Mouse (Mus musculus) embryonic facial prominence, embryonic 13.5 days (tissue): ENCODE results near the gene Folr2. TPM values are rescaled to one million over a fixed set of nuclear protein-coding genes. Genes with fewer than 3 reads are reported as not detected.

Experiments used
- ATAC-seq: fragments of 200-750 bp; cut with Nextera tagmentation; 2 replicates; pipeline ENCODE4 v1.8.0; 2017; ENCODE audit warnings: low read depth; ENCODE audit not compliant: insufficient number of reproducible peaks, insufficient read depth, low FRiP score, low TSS enrichment
- H3K27ac ChIP-seq: fragments of 300-500 bp; sonication (generic); 2 replicates; pipeline ENCODE4 v1.5.1; 2015; ENCODE audit warnings: moderate library complexity, mild to moderate bottlenecking, inconsistent platforms
- H3K27me3 ChIP-seq: fragments of 300-500 bp; sonication (generic); 2 replicates; pipeline ENCODE4 v1.6.1; 2015; ENCODE audit warnings: mild to moderate bottlenecking, inconsistent platforms
- H3K36me3 ChIP-seq: fragments of 300-500 bp; sonication (generic); 2 replicates; pipeline ENCODE4 v1.6.1; 2015; ENCODE audit warnings: mild to moderate bottlenecking, inconsistent platforms
- H3K4me1 ChIP-seq: fragments of 300-500 bp; sonication (generic); 2 replicates; pipeline ENCODE4 v1.6.1; 2015; ENCODE audit warnings: inconsistent platforms
- H3K4me2 ChIP-seq: fragments of 300-500 bp; sonication (generic); 2 replicates; pipeline ENCODE4 v1.6.1; 2015; ENCODE audit warnings: moderate library complexity, mild to moderate bottlenecking, inconsistent platforms
- H3K4me3 ChIP-seq: fragments of 300-500 bp; sonication (generic); 2 replicates; pipeline ENCODE4 v1.5.1; 2015; ENCODE audit warnings: mild to moderate bottlenecking, inconsistent platforms
- H3K9ac ChIP-seq: fragments of 300-500 bp; sonication (generic); 2 replicates; pipeline ENCODE4 v1.6.1; 2015; ENCODE audit warnings: mild to moderate bottlenecking, inconsistent platforms
- H3K9me3 ChIP-seq: fragments of 300-500 bp; sonication (generic); 2 replicates; pipeline ENCODE4 v1.6.1; 2016; ENCODE audit warnings: inconsistent platforms
- WGBS: fragments of 180-500 bp; shearing (Covaris S2); methylation state at CpG from one replicate; pipeline ENCODE4 v1.1.7; 2015; ENCODE audit warnings: mixed read lengths; 5-methylcytosine and 5-hydroxymethylcytosine counted together
- polyA plus RNA-seq: library from polyadenylated mRNA; unstranded; fragments of >200 nt; fragmentation: Nextera tagmentation; extraction: Ambion mirVana; gene quantifications from 2 replicates; pipeline ENCODE4 v1.2.1, GENCODE M21; 2015

Folr2 gene
- polyA plus RNA-seq, 1 experiment from 2014 or later = 1.9 TPM

DNA sequence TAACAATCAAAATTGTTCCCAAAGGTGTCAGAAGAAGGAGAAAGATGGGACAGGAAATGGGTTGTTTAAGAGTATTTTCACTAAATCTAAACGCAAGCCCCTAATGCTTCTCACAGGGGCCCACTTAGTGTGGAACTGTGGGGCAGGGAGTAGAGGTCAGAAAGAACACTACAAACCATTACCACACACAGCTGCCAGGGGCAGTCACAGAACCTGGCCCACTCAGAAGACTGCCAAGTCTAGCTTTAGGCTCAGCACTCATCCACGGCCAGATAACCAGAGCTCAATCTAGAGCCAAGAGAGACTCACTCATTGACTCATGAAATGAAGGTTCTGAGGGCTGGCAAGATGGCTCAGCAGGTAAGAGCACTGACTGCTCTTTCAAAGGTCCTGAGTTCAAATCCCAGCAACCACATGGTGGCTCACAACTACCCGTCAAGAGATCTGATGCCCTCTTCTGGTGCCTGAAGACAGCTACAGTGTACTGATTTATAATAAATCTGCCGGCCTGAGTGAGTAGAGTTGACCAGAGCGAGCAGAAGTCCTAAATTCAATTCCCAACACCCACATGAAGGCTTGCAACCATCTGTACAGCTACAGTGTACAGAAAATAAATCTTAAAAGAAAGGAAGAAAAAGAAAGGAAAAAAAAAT is 21.4 kb downstream of the Folr2 start:
- no peak for ATAC-seq
- peaks cover 35% of the 10 kb centered on the region for H3K4me1 ChIP-seq
- H3K4me3 ChIP-seq = peak overlapping the region; percentile 90
- H3K27me3 ChIP-seq = no peaks in the 10 kb centered on the region
- H3K9ac ChIP-seq = peak overlapping the region; percentile 99
- H3K36me3 ChIP-seq = peaks cover 35% of the 10 kb centered on the region
- H3K4me2 ChIP-seq = peak overlapping the region; percentile 81
- no peaks in the 10 kb centered on the region for H3K9me3 ChIP-seq
- WGBS = 45% methylated on average over 5 of the region's 5 CpGs
- peak overlapping the region; percentile 96 for H3K27ac ChIP-seq

DNA sequence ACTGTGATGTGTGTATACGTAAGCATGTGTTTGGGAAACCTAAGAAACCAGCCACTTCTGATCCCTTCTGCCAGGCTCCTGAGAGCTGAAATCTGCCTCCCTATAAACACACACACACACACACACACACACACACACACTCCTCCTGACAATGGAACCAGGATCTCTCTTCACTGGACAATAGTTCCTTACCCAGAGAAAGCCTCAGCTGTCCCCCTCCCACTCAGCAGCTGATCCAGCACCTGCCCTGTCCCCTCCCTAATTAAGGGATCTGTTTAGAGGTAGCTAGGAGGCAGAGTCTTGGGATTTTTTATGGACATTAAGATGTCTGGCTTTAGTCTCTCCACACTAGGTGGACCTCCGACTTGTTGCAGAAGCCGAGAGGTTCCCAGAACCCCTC is 22.1 kb downstream of the Folr2 start:
- Histone ChIP-seq H3K27me3 (no peaks in the 10 kb centered on the region), H3K9ac (peak overlapping the region; percentile 99; the same call in 1 of the 2 replicates), H3K4me3 (peak overlapping the region; percentile 90; the same call in 1 of the 2 replicates), H3K36me3 (peaks cover 42% of the 10 kb centered on the region), H3K4me1 (peaks cover 35% of the 10 kb centered on the region), H3K9me3 (no peaks in the 10 kb centered on the region), H3K4me2 (peak overlapping the region; percentile 81), H3K27ac (no peak overlapping the region)
- ATAC-seq = no peak
- WGBS = 59% methylated on average over 3 of the region's 3 CpGs

DNA sequence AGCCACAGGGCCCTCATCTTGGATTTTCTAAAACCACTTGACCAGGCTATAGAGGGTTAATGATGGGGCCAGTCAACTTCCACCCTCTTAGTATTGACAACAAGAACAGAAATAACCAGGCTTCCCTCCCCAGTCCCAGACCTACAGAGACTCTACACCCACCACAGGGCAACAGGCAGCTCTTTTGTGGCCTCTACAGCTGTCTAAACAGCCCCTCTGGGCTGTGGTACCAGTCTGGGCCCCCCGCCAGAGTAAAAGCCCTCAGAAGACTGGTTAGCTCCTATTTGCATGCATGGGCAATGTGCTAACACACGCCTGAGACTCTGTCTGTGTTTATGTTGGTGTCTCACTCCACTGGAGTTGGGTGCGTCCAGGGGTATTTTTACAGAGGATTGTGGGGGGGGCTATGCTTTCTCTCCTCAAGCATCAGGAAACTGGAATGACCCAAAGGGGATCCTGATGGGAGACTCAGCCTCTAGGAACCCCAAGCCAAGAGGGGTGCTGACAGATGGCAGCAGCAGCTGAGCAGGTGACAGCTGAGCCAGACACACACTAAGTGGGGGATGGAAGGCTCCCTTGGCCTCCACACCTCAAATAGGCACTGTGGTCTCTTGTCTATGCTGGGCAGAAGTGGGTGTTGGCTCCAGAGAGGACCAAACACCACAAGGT is 22.9 kb downstream of the Folr2 start:
- ATAC-seq = no peak
- Histone ChIP-seq H3K9me3 (no peaks in the 10 kb centered on the region), H3K4me3 (no peak overlapping the region), H3K4me2 (peak overlapping the region; percentile 0; the same call in 1 of the 2 replicates), H3K27me3 (no peaks in the 10 kb centered on the region), H3K27ac (no peak overlapping the region; the same call in 1 of the 2 replicates), H3K9ac (peak overlapping the region; percentile 44; the same call in 1 of the 2 replicates), H3K36me3 (peaks cover 51% of the 10 kb centered on the region), H3K4me1 (peaks cover 33% of the 10 kb centered on the region)
- 48% methylated on average over 3 of the region's 3 CpGs for WGBS

DNA sequence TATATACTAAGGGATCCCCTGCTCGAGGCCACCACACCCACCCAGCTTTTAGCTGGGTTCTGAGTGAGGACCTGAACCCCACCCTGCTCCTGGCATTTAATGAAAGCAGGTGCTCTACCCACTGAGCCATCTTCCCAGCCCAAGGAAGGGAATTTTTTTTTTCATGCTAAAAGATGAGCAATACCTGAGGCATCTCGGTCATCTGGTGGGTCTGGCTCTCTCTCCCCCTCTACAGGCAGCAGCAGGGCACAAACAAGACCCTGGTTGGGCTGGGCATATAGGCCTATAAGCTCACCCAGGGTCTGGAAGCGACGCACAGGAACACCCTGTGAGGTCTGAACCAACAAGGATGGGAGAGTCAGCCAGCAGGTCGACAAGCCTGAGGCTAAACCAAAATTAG is 23.6 kb downstream of the Folr2 start:
- Histone ChIP-seq H3K4me3 (no peak overlapping the region), H3K27ac (no peak overlapping the region), H3K9me3 (no peaks in the 10 kb centered on the region), H3K4me2 (no peak overlapping the region; the same call in 1 of the 2 replicates), H3K4me1 (peaks cover 27% of the 10 kb centered on the region), H3K36me3 (peaks cover 58% of the 10 kb centered on the region), H3K9ac (no peak overlapping the region), H3K27me3 (no peaks in the 10 kb centered on the region)
- ATAC-seq = no peak
- 68% methylated on average over 5 of the region's 5 CpGs for WGBS

DNA sequence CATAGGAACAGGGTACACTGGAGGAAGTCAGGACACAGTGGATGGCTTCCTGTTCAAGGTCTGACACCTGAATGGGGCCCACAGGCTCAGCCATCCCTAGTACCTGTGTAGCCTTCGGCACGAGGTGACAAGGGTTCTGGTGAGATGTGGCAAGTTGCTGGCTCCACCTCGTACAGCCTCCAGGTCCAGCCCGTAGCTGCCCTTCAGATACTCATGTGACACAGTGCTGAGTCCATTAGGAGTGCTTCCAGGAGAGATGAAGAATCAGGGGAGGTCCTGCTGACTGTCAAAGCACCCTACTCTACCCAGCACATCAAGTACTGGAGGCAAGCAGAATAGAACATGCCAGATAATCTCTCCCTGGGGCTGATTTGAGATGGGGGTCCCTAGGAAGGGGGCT is 24.6 kb downstream of the Folr2 start:
- 89% methylated on average over 4 of the region's 4 CpGs for WGBS
- ATAC-seq = no peak

DNA sequence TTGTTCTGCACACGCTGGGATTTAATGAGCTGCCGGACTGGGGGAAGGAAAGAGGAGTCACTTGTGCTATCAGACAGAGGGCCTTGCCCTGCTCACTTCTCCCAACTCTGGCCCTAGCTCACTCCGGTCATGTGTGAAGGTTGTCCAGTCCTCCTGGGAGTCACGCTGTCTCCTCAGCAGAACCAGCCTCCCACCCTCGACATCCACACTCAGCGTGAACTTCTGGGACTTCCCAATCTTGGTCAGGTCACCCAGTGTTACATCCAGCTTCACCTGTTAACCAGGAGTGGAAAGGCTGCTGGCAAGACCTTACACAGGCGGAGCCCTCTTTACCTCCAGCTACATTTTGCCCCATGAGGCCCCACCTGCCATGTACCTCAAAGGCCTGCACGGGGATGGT is 25.6 kb downstream of the Folr2 start:
- no peak overlapping the region for H3K4me2 ChIP-seq
- peaks cover 27% of the 10 kb centered on the region for H3K4me1 ChIP-seq
- peaks cover 77% of the 10 kb centered on the region for H3K36me3 ChIP-seq
- no peaks in the 10 kb centered on the region for H3K9me3 ChIP-seq
- H3K27ac ChIP-seq = no peak overlapping the region
- no peak for ATAC-seq
- WGBS = 96% methylated on average over 8 of the region's 8 CpGs
- no peak overlapping the region for H3K4me3 ChIP-seq
- no peak overlapping the region for H3K9ac ChIP-seq
- H3K27me3 ChIP-seq = no peaks in the 10 kb centered on the region

More for the DNA sequence above, 24.6 kb downstream of the Folr2 start:
- Histone ChIP-seq H3K27ac (no peak overlapping the region), H3K4me2 (no peak overlapping the region), H3K9ac (no peak overlapping the region), H3K27me3 (no peaks in the 10 kb centered on the region), H3K4me3 (no peak overlapping the region), H3K4me1 (peaks cover 27% of the 10 kb centered on the region), H3K9me3 (no peaks in the 10 kb centered on the region), H3K36me3 (peaks cover 67% of the 10 kb centered on the region)

DNA sequence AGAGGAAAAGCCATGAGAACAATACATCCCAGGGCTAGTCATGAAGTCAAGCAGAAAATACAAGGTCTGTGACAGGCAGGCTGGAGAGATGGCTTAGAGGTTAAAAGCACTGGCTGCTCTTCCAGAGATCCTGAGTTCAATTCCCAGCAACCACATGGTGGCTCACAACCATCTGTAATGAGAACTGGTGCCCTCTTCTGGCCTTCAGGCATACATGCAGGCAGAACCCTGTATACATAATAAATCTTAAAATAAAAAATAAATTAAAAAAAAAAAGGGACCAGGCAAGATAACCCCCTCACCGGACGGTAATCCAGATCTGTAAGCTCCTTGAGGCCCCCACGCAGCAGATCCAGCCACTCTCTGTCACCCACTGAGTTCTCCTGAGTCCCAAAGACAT is 26.6 kb downstream of the Folr2 start:
- no peak for ATAC-seq

DNA sequence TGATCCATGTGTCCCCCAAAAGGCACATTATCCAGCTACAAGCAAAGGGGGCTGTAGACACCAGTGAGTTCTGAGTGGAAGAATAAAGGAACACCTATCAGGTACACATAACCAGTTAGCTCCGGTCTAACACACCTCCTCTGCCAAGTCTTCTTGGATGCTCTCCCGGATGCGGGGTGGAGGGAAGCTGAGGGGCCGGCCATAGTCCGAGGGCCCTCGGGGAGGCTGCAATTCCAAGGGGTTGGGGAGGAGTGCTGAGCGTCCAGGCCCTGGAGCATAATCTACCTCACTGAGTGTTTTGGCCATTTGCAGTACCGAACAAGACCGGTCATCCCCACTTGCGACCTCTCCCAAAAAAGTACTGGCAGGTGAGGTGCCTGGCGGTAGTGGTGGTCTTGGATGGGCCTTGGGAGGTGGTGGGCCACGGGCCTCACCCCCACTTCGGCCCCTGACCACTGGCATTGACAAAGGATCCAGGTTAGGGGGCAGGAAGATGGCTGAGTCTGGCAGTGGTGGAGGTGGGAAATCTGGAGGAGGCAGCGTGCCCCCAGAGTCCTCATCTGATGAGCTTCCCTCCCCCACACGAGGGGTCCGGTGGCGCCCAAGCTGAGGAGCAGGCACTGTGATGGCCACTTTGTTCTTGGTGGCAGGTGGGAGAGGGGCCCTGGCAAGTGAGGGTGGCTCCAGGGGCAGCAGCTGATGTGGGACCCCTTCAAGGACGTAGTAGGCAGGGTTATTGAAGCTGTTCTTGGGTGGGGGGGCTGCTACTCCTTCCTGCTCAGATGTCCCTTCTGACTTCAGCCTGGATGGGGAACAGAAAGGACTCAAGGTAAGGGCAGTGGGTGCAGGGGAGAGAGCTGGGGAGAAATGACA is 33.0 kb downstream of the Folr2 start:
- peaks cover 60% of the 10 kb centered on the region for H3K36me3 ChIP-seq
- H3K4me2 ChIP-seq = no peak overlapping the region
- peaks cover 54% of the 10 kb centered on the region for H3K27me3 ChIP-seq
- ATAC-seq = no peak
- H3K4me1 ChIP-seq = peaks cover 27% of the 10 kb centered on the region
- H3K4me3 ChIP-seq = no peak overlapping the region
- H3K27ac ChIP-seq = no peak overlapping the region
- H3K9me3 ChIP-seq = no peaks in the 10 kb centered on the region
- H3K9ac ChIP-seq = no peak overlapping the region
- WGBS = 77% methylated on average over 18 of the region's 18 CpGs

More for the DNA sequence above, 26.6 kb downstream of the Folr2 start:
- no peak overlapping the region for H3K4me3 ChIP-seq
- no peaks in the 10 kb centered on the region for H3K9me3 ChIP-seq
- 96% methylated on average over 3 of the region's 3 CpGs for WGBS
- no peak overlapping the region for H3K27ac ChIP-seq
- H3K4me2 ChIP-seq = no peak overlapping the region
- peaks cover 20% of the 10 kb centered on the region for H3K4me1 ChIP-seq
- peaks cover 87% of the 10 kb centered on the region for H3K36me3 ChIP-seq
- H3K27me3 ChIP-seq = no peaks in the 10 kb centered on the region
- H3K9ac ChIP-seq = no peak overlapping the region

GRCm38 (mm10) chr7:101822836-101823757 is 33.9 kb downstream of the Folr2 start:
- peaks cover 51% of the 10 kb centered on the region for H3K36me3 ChIP-seq
- H3K27me3 ChIP-seq = peaks cover 63% of the 10 kb centered on the region
- WGBS = 34% methylated on average over 32 of the region's 32 CpGs
- H3K4me1 ChIP-seq = peaks cover 32% of the 10 kb centered on the region
- H3K4me2 ChIP-seq = no peak overlapping the region
- no peak overlapping the region for H3K4me3 ChIP-seq
- no peak overlapping the region for H3K9ac ChIP-seq
- H3K27ac ChIP-seq = no peak overlapping the region
- ATAC-seq = peak; percentile 6; the same call in 1 of the 2 replicates
- H3K9me3 ChIP-seq = no peaks in the 10 kb centered on the region

GRCm38 (mm10) chr7:101821571-101822501 is 35.2 kb downstream of the Folr2 start:
- peaks cover 37% of the 10 kb centered on the region for H3K4me1 ChIP-seq
- WGBS = under 1% methylated on average over 68 of the region's 71 CpGs
- H3K27me3 ChIP-seq = peaks cover 76% of the 10 kb centered on the region
- no peaks in the 10 kb centered on the region for H3K9me3 ChIP-seq
- ATAC-seq = peak; percentile 54; the same call in 1 of the 2 replicates
- H3K27ac ChIP-seq = no peak overlapping the region
- H3K9ac ChIP-seq = peak overlapping the region; percentile 65
- H3K36me3 ChIP-seq = peaks cover 39% of the 10 kb centered on the region
- peak overlapping the region; percentile 44 for H3K4me3 ChIP-seq
- H3K4me2 ChIP-seq = peak overlapping the region; percentile 80
